Mouse (Mus musculus): ENCODE results near the gene Hist1h2ae. TPM values are rescaled to one million over a fixed set of nuclear protein-coding genes. Genes with fewer than 3 reads are reported as not detected.

Gene Hist1h2ae
- polyA plus RNA-seq, 1 experiment from 2014 or later = 105 TPM

DNA sequence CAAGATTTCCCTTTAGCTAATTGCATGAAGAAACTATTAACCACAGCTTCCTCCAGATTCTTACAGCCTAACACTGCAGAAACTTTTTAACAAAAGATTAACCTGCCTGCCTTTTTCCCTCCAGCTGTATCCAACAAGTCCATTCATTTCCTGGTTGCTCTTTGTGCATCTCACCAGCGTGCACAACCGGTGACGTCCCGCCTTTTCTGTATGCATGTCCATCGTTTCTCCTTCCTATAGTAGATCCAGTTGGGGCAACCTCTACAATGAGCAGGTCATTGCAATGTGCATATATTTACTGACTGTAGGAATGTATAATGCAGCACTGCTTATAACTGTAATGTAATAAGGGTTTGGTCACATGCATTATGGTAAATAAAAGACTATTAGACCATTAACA, 47.0 kb downstream of the Hist1h2ae start:
- no peak for DNase-seq (ENCODE audit: low spot score)
- Histone ChIP-seq H3K4me3 (ENCODE audit: low read depth, low read length) (no peak overlapping the region), H3K9ac (ENCODE audit: low read length) (no peak overlapping the region), H3K4me1 (ENCODE audit: control insufficient read depth, insufficient read depth, low read length) (peaks cover under 1% of the 10 kb centered on the region), H3K9me3 (replicated peaks; ENCODE audit: control insufficient read depth, low read length) (no peaks in the 10 kb centered on the region), H3K27ac (ENCODE audit: low read depth, low read length) (no peak overlapping the region), H3K36me3 (ENCODE audit: control insufficient read depth, insufficient read depth, low read length) (no peaks in the 10 kb centered on the region), H3K27me3 (replicated peaks; ENCODE audit: control insufficient read depth, insufficient read depth, low read length) (no peaks in the 10 kb centered on the region), H3K4me2 (ENCODE audit: low read length) (no peak overlapping the region)
- no peak for ATAC-seq
- WGBS = 44% methylated on average over 5 of the region's 5 CpGs

DNA sequence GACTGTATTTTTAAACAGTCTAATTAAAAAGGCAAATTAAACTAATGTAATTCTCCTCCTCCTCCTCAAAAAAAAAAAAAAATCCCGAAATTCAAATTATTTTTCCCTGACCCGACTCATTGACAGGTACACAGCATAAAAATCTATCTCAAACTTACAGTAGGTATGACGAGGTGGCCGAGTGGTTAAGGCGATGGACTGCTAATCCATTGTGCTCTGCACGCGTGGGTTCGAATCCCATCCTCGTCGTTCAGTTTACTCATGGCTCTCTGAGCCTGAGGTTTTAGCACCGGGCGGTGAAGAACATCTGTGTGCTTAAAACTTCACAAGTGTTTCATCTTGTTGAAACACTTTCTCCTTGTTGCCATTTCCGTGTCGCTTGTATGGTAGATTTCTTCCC, 49.3 kb downstream of the Hist1h2ae start:
- Histone ChIP-seq H3K4me3 (ENCODE audit: low read depth, low read length) (no peak overlapping the region), H3K4me2 (ENCODE audit: low read length) (peak overlapping the region; percentile 6; the same call in 1 of the 2 replicates), H3K36me3 (ENCODE audit: control insufficient read depth, insufficient read depth, low read length) (no peaks in the 10 kb centered on the region), H3K4me1 (ENCODE audit: control insufficient read depth, insufficient read depth, low read length) (no peaks in the 10 kb centered on the region), H3K27ac (ENCODE audit: low read depth, low read length) (no peak overlapping the region), H3K9ac (ENCODE audit: low read length) (no peak overlapping the region), H3K27me3 (replicated peaks; ENCODE audit: control insufficient read depth, insufficient read depth, low read length) (no peaks in the 10 kb centered on the region), H3K9me3 (replicated peaks; ENCODE audit: control insufficient read depth, low read length) (no peaks in the 10 kb centered on the region)
- ATAC-seq (no peak), DNase-seq (ENCODE audit: low spot score) (peak; percentile 73)
- under 1% methylated on average over 14 of the region's 14 CpGs for WGBS

Small RNAs within 50 kb of the gene (microRNA-seq; reads per million reads assigned to microRNA genes)
- gene Gm44297 (not detected), gene Gm44359 (not detected), gene Gm44394 (not detected)

Other genes with a start within 250 kb of the Hist1h2ae start
- gene Zfp322a, start 202.0 kb downstream of the Hist1h2ae start, polyA plus RNA-seq (2014; fragmentation: Nextera tagmentation; extraction: Ambion mirVana) = 49.6 and 59.5 TPM in 2 replicates
- gene Abt1, start 147.4 kb downstream of the Hist1h2ae start, polyA plus RNA-seq (2014; fragmentation: Nextera tagmentation; extraction: Ambion mirVana) = 12.9 and 13.8 TPM in 2 replicates
- gene Btn1a1, start 105.3 kb downstream of the Hist1h2ae start, polyA plus RNA-seq (2014; fragmentation: Nextera tagmentation; extraction: Ambion mirVana) = 0.22 TPM in 1 of 2 replicates, not detected in the other
- gene Btn2a2, start 82.4 kb downstream of the Hist1h2ae start, polyA plus RNA-seq (2014; fragmentation: Nextera tagmentation; extraction: Ambion mirVana) = 0.10 TPM in 1 of 2 replicates, not detected in the other
- gene Hist1h4h, start 40.2 kb downstream of the Hist1h2ae start, polyA plus RNA-seq (2014; fragmentation: Nextera tagmentation; extraction: Ambion mirVana) = 4.3 and 7.1 TPM in 2 replicates
- 1.9 and 4.4 TPM in 2 replicates for gene Hist1h2af, start 37.3 kb downstream of the Hist1h2ae start, polyA plus RNA-seq (2014; fragmentation: Nextera tagmentation; extraction: Ambion mirVana)
- gene Hist1h3g, start 35.8 kb downstream of the Hist1h2ae start, polyA plus RNA-seq (2014; fragmentation: Nextera tagmentation; extraction: Ambion mirVana) = 2.2 and 5.3 TPM in 2 replicates
- 0.30 and 0.32 TPM in 2 replicates for gene Hist1h2bh, start 27.8 kb downstream of the Hist1h2ae start, polyA plus RNA-seq (2014; fragmentation: Nextera tagmentation; extraction: Ambion mirVana)
- 0.62 and 0.89 TPM in 2 replicates for gene Hist1h3f, start 27.2 kb downstream of the Hist1h2ae start, polyA plus RNA-seq (2014; fragmentation: Nextera tagmentation; extraction: Ambion mirVana)
- gene Hist1h4f, start 19.6 kb downstream of the Hist1h2ae start, polyA plus RNA-seq (2014; fragmentation: Nextera tagmentation; extraction: Ambion mirVana) = not detected in 2 replicates
- 0.36 and 0.52 TPM in 2 replicates for gene Hist1h1d, start 18.0 kb downstream of the Hist1h2ae start, polyA plus RNA-seq (2014; fragmentation: Nextera tagmentation; extraction: Ambion mirVana)
- 3.4 and 5.7 TPM in 2 replicates for gene Hist1h3e, start 8.9 kb downstream of the Hist1h2ae start, polyA plus RNA-seq (2014; fragmentation: Nextera tagmentation; extraction: Ambion mirVana)
- 2.3 and 4.3 TPM in 2 replicates for gene Hist1h2bg, start 176 bp upstream of the Hist1h2ae start, polyA plus RNA-seq (2014; fragmentation: Nextera tagmentation; extraction: Ambion mirVana)
- gene Hist1h2bf, start 3.0 kb upstream of the Hist1h2ae start, polyA plus RNA-seq (2014; fragmentation: Nextera tagmentation; extraction: Ambion mirVana) = 1.2 and 3.9 TPM in 2 replicates
- 2.2 and 3.2 TPM in 2 replicates for gene Hist1h2ad, start 3.2 kb upstream of the Hist1h2ae start, polyA plus RNA-seq (2014; fragmentation: Nextera tagmentation; extraction: Ambion mirVana)
- gene Hist1h3d, start 4.5 kb upstream of the Hist1h2ae start, polyA plus RNA-seq (2014; fragmentation: Nextera tagmentation; extraction: Ambion mirVana) = 5.8 and 5.9 TPM in 2 replicates
- 61.0 and 106 TPM in 2 replicates for gene Hist1h4d, start 10.4 kb upstream of the Hist1h2ae start, polyA plus RNA-seq (2014; fragmentation: Nextera tagmentation; extraction: Ambion mirVana)
- 1.2 and 1.8 TPM in 2 replicates for gene Hist1h2be, start 49.9 kb upstream of the Hist1h2ae start, polyA plus RNA-seq (2014; fragmentation: Nextera tagmentation; extraction: Ambion mirVana)
- gene Hist1h1e, start 51.3 kb upstream of the Hist1h2ae start, polyA plus RNA-seq (2014; fragmentation: Nextera tagmentation; extraction: Ambion mirVana) = 12.2 and 17.8 TPM in 2 replicates
- 0.91 and 1.3 TPM in 2 replicates for gene Hist1h2ac, start 112.7 kb upstream of the Hist1h2ae start, polyA plus RNA-seq (2014; fragmentation: Nextera tagmentation; extraction: Ambion mirVana)
- 32.2 and 39.5 TPM in 2 replicates for gene Hist1h2bc, start 113.0 kb upstream of the Hist1h2ae start, polyA plus RNA-seq (2014; fragmentation: Nextera tagmentation; extraction: Ambion mirVana)
- gene Hist1h1t, start 124.6 kb upstream of the Hist1h2ae start, polyA plus RNA-seq (2014; fragmentation: Nextera tagmentation; extraction: Ambion mirVana) = not detected in 2 replicates
- gene Hist1h4c, start 127.2 kb upstream of the Hist1h2ae start, polyA plus RNA-seq (2014; fragmentation: Nextera tagmentation; extraction: Ambion mirVana) = 2.9 and 6.5 TPM in 2 replicates
- 3.5 and 4.7 TPM in 2 replicates for gene Hfe, start 139.6 kb upstream of the Hist1h2ae start, polyA plus RNA-seq (2014; fragmentation: Nextera tagmentation; extraction: Ambion mirVana)
- gene Hist1h1c, start 167.6 kb upstream of the Hist1h2ae start, polyA plus RNA-seq (2014; fragmentation: Nextera tagmentation; extraction: Ambion mirVana) = 16.9 and 25.2 TPM in 2 replicates
- 2.4 and 5.9 TPM in 2 replicates for gene Hist1h3c, start 174.4 kb upstream of the Hist1h2ae start, polyA plus RNA-seq (2014; fragmentation: Nextera tagmentation; extraction: Ambion mirVana)
- 1.3 and 1.5 TPM in 2 replicates for gene Hist1h2bb, start 175.5 kb upstream of the Hist1h2ae start, polyA plus RNA-seq (2014; fragmentation: Nextera tagmentation; extraction: Ambion mirVana)
- gene Hist1h2ab, start 179.9 kb upstream of the Hist1h2ae start, polyA plus RNA-seq (2014; fragmentation: Nextera tagmentation; extraction: Ambion mirVana) = 27.8 and 49.2 TPM in 2 replicates
- gene Hist1h3b, start 181.0 kb upstream of the Hist1h2ae start, polyA plus RNA-seq (2014; fragmentation: Nextera tagmentation; extraction: Ambion mirVana) = 2.3 and 9.6 TPM in 2 replicates
- gene Hist1h4b, start 185.8 kb upstream of the Hist1h2ae start, polyA plus RNA-seq (2014; fragmentation: Nextera tagmentation; extraction: Ambion mirVana) = 3.5 and 4.7 TPM in 2 replicates
- gene Hist1h4a, start 190.0 kb upstream of the Hist1h2ae start, polyA plus RNA-seq (2014; fragmentation: Nextera tagmentation; extraction: Ambion mirVana) = 0.97 TPM in 1 of 2 replicates, not detected in the other
- 2.0 and 4.7 TPM in 2 replicates for gene Hist1h3a, start 191.2 kb upstream of the Hist1h2ae start, polyA plus RNA-seq (2014; fragmentation: Nextera tagmentation; extraction: Ambion mirVana)
- 2.3 and 2.4 TPM in 2 replicates for gene Hist1h1a, start 192.4 kb upstream of the Hist1h2ae start, polyA plus RNA-seq (2014; fragmentation: Nextera tagmentation; extraction: Ambion mirVana)
- gene Trim38, start 198.7 kb upstream of the Hist1h2ae start, polyA plus RNA-seq (2014; fragmentation: Nextera tagmentation; extraction: Ambion mirVana) = not detected in 2 replicates
- not detected in 2 replicates for gene Slc17a2, start 235.8 kb upstream of the Hist1h2ae start, polyA plus RNA-seq (2014; fragmentation: Nextera tagmentation; extraction: Ambion mirVana)

All from forebrain, embryonic 14.5 days (tissue).